Mouse (Mus musculus) MEL (cell line): ENCODE measurements around the gene Cabp4.

Experiments used
- CHD2 ChIP-seq: IDR thresholded peaks from 2 replicates; pipeline ENCODE4 v1.6.1; 2011; ENCODE audit warnings: low read length, improper control_type of control experiment
- ETS1 ChIP-seq: IDR thresholded peaks from 2 replicates; pipeline ENCODE4 v1.6.1; 2012; ENCODE audit warnings: low read depth, mild to moderate bottlenecking, inconsistent platforms, low read length, improper control_type of control experiment, moderate library complexity
- TAL1 ChIP-seq: IDR thresholded peaks from 2 replicates; pipeline ENCODE4 v1.6.1; 2012; ENCODE audit warnings: mild to moderate bottlenecking, inconsistent platforms, low read length, moderate library complexity, mixed read lengths
- ZC3H11A ChIP-seq: IDR thresholded peaks from 2 replicates; pipeline ENCODE4 v1.6.1; 2012; ENCODE audit warnings: low read depth, mild to moderate bottlenecking, inconsistent platforms, low read length, improper control_type of control experiment

DNA sequence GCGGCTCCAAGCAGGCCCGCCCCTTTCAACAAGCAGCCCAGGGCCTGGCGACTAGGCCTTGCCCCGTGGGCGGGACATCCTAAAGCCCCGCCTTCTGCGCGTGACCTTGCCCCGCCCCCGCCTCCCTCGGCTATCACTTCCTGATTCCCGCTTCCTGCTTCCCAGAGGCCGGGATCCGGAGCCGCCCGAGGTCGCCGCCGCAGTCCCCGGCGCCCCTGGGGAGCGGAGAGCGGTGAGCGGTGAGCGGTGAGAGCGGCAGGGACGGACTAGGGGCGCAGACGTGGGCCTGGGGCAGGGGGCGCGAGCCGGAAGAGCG, 4.6 kb upstream of the Cabp4 start, which contains the start of gene Coro1b:
- TF ChIP-seq ZC3H11A (no peak), TAL1 (no peak), CHD2 (no peak), ETS1 (no peak)
